11 mouse cellular contexts compared by ENCODE assay signal in genomic region chr1:81577665-81578201, GRCm38 (mm10).
DNase-seq lines count a peak whose midpoint lies in the region; ATAC-seq and TF ChIP-seq lines count a peak whose summit lies in the region.
"Had no signal": no experiment of that assay in that cellular context is flagged by ENCODE, and none has a peak within 500 bp of the region (broad histone marks: within the 10 kb centered on the region; RNA-seq: fewer than 3 reads in every experiment).

No protein-coding gene starts in this region.

- intact Hi-C loops in left cerebral cortex, adult 2 months (cut with DNase I), result no loop called here

- H3K9me3 ChIP-seq in hindbrain, embryonic 13.5 days, result no peaks in the 10 kb centered on the region
- no peaks in the 10 kb centered on the region for H3K9me3 ChIP-seq in neural tube, embryonic 12.5 days
- H3K9me3 ChIP-seq: heart, embryonic 13.5 days had no signal

- whole genome bisulfite sequencing in hindbrain, embryonic 13.5 days, result 23% methylated on average over 9 of the region's 9 CpGs
- 28% methylated on average over 9 of the region's 9 CpGs for WGBS in neural tube, embryonic 12.5 days

- no peaks in the 10 kb centered on the region for H3K36me3 ChIP-seq in hindbrain, embryonic 13.5 days
- H3K36me3 ChIP-seq in neural tube, embryonic 12.5 days, result no peaks in the 10 kb centered on the region
- H3K36me3 ChIP-seq: heart, embryonic 13.5 days had no signal

- 0 out of 2 replicates have a peak, but pooled peaks cover 3% of the 10 kb centered on the region for H3K27me3 ChIP-seq in hindbrain, embryonic 13.5 days
- H3K27me3 ChIP-seq in neural tube, embryonic 12.5 days (replicated peaks), result no peaks in the 10 kb centered on the region
- H3K27me3 ChIP-seq: heart, embryonic 13.5 days had no signal

- peak; percentile 71; the same call in 1 of the 2 replicates for ATAC-seq in hindbrain, embryonic 13.5 days (ENCODE audit: low FRiP score)
- ATAC-seq in neural tube, embryonic 12.5 days (ENCODE audit: low FRiP score, low read depth), result peak; percentile 84
- no peak for ATAC-seq in megakaryocyte-erythroid progenitor cell, adult 5-6 weeks (replicated peaks; ENCODE audit: low FRiP score, low TSS enrichment, poor library complexity, severe bottlenecking)
- no peak for ATAC-seq in megakaryocyte, adult 5-6 weeks (ENCODE audit: poor library complexity, severe bottlenecking)

- TF ChIP-seq CTCF in left cerebral cortex, adult 2 months (IDR thresholded peaks at IDR 0.05), result no peak

- no peak for DNase-seq in left cerebral cortex, adult 2 months (ENCODE audit: extremely low spot score in 1 of 2, low spot score in 2 of 2)
- DNase-seq in left cerebral cortex, adult 11 months (ENCODE audit: low spot score), result no peak
- DNase-seq in embryo, embryonic 11 days, result peak; percentile 36
- no peak for DNase-seq in ovary, adult 18-20 months (ENCODE audit: low spot score)
- DNase-seq: cerebellum, adult 18-20 months had no signal

- H3K27ac ChIP-seq in left cerebral cortex, adult 2 months, result no peak overlapping the region
- H3K27ac ChIP-seq in hindbrain, embryonic 13.5 days, result no peak overlapping the region
- H3K27ac ChIP-seq in neural tube, embryonic 12.5 days, result no peak overlapping the region
- H3K27ac ChIP-seq: heart, embryonic 13.5 days; stomach, postnatal 0 days had no signal

- H3K9ac ChIP-seq in hindbrain, embryonic 13.5 days, result no peak overlapping the region
- H3K9ac ChIP-seq in neural tube, embryonic 12.5 days, result no peak overlapping the region
- H3K9ac ChIP-seq: heart, embryonic 13.5 days had no signal

- peak overlapping the region; percentile 45 for H3K4me2 ChIP-seq in hindbrain, embryonic 13.5 days
- H3K4me2 ChIP-seq in neural tube, embryonic 12.5 days (replicated peaks), result peak overlapping the region; percentile 30
- H3K4me2 ChIP-seq: heart, embryonic 13.5 days had no signal

- peak overlapping the region; percentile 28 for H3K4me3 ChIP-seq in left cerebral cortex, adult 2 months
- no peak overlapping the region; the same call in 1 of the 2 replicates for H3K4me3 ChIP-seq in hindbrain, embryonic 13.5 days
- no peak overlapping the region for H3K4me3 ChIP-seq in neural tube, embryonic 12.5 days
- H3K4me3 ChIP-seq: heart, embryonic 13.5 days had no signal

- H3K4me1 ChIP-seq in hindbrain, embryonic 13.5 days (replicated peaks), result peaks cover 9% of the 10 kb centered on the region
- no peaks in the 10 kb centered on the region for H3K4me1 ChIP-seq in neural tube, embryonic 12.5 days
- H3K4me1 ChIP-seq: heart, embryonic 13.5 days had no signal

Comparison
In these comparisons a context has a peak if more than half of its experiments do, and no peak if none do; other contexts are left out.
1. ATAC-seq: peak in hindbrain, embryonic 13.5 days (single experiment) and neural tube, embryonic 12.5 days (single experiment); none in megakaryocyte-erythroid progenitor cell, adult 5-6 weeks (single experiment) and megakaryocyte, adult 5-6 weeks (single experiment).